Mouse (Mus musculus) E14TG2a.4 (cell line): ENCODE measurements around the gene Kif28.

Experiments used
- H3K27me3 ChIP-seq: 2 replicates; pipeline ENCODE4 v1.6.1; 2014; ENCODE audit warnings: low read length, control low read depth; ENCODE audit not compliant: insufficient read depth
- H3K36me3 ChIP-seq: 2 replicates; pipeline ENCODE4 v1.6.1; 2014; ENCODE audit warnings: low read length, control low read depth; ENCODE audit not compliant: insufficient read depth
- H3K4me1 ChIP-seq: replicated peaks from 2 replicates; pipeline ENCODE4 v1.6.1; 2014; ENCODE audit warnings: low read depth, low read length, control low read depth
- H3K4me3 ChIP-seq: replicated peaks from 2 replicates; pipeline ENCODE4 v1.5.1; 2014; ENCODE audit warnings: mild to moderate bottlenecking, low read length
- H3K9me3 ChIP-seq: 2 replicates; pipeline ENCODE4 v1.6.1; 2014; ENCODE audit warnings: low read length, control low read depth
- CTCF ChIP-seq: conservative IDR thresholded peaks from 2 replicates; pipeline ENCODE4 v1.5.1; 2014; ENCODE audit warnings: low read length
- NANOG ChIP-seq: IDR thresholded peaks from 2 replicates; pipeline ENCODE4 v1.6.1; 2014; ENCODE audit warnings: borderline replicate concordance, low read length, mixed read lengths
- POU5F1 ChIP-seq: IDR thresholded peaks from 2 replicates; pipeline ENCODE4 v1.6.1; 2014; ENCODE audit warnings: low read length, borderline replicate concordance

Gene Kif28

GRCm38 (mm10) chr1:179713367-179713766, 31.7 kb downstream of the Kif28 start:
- Histone ChIP-seq H3K4me3 (no peak overlapping the region), H3K27me3 (peaks cover 6% of the 10 kb centered on the region; the same call in 1 of the 2 replicates), H3K9me3 (peaks cover 26% of the 10 kb centered on the region), H3K4me1 (peaks cover 5% of the 10 kb centered on the region; the same call in 1 of the 2 replicates), H3K36me3 (no peaks in the 10 kb centered on the region)
- TF ChIP-seq CTCF, result peak; percentile 27
- no peak for TF ChIP-seq NANOG
- no peak for TF ChIP-seq POU5F1

- Histone ChIP-seq H3K36me3 (no peaks in the 10 kb centered on the region), H3K9me3 (peaks cover 23% of the 10 kb centered on the region), H3K27me3 (peaks cover 6% of the 10 kb centered on the region; the same call in 1 of the 2 replicates), H3K4me1 (peaks cover 5% of the 10 kb centered on the region; the same call in 1 of the 2 replicates), H3K4me3 (peak overlapping the region; percentile 46; the same call in 1 of the 2 replicates)
- no peak for TF ChIP-seq CTCF
- no peak for TF ChIP-seq POU5F1
- TF ChIP-seq NANOG, result no peak
Observed at GRCm38 (mm10) chr1:179712658-179713057, 32.4 kb downstream of the Kif28 start.

- peaks cover 13% of the 10 kb centered on the region; the same call in 1 of the 2 replicates for H3K27me3 ChIP-seq
- no peak overlapping the region for H3K4me3 ChIP-seq
- TF ChIP-seq CTCF, result no peak
- TF ChIP-seq NANOG, result no peak
- no peak for TF ChIP-seq POU5F1
- H3K4me1 ChIP-seq, result peaks cover 5% of the 10 kb centered on the region; the same call in 1 of the 2 replicates
- no peaks in the 10 kb centered on the region for H3K36me3 ChIP-seq
- peaks cover 11% of the 10 kb centered on the region for H3K9me3 ChIP-seq
Observed at GRCm38 (mm10) chr1:179710739-179711138, 34.3 kb downstream of the Kif28 start.

- Histone ChIP-seq H3K9me3 (peaks cover 6% of the 10 kb centered on the region; the same call in 1 of the 2 replicates), H3K27me3 (peaks cover 13% of the 10 kb centered on the region; the same call in 1 of the 2 replicates), H3K4me3 (no peak overlapping the region), H3K4me1 (peaks cover 5% of the 10 kb centered on the region; the same call in 1 of the 2 replicates), H3K36me3 (no peaks in the 10 kb centered on the region)
- no peak for TF ChIP-seq NANOG
- TF ChIP-seq POU5F1, result no peak
- no peak for TF ChIP-seq CTCF
Observed at GRCm38 (mm10) chr1:179709390-179709789, 35.7 kb downstream of the Kif28 start.

GRCm38 (mm10) chr1:179705154-179705553, 39.9 kb downstream of the Kif28 start:
- H3K36me3 ChIP-seq, result no peaks in the 10 kb centered on the region
- peaks cover 6% of the 10 kb centered on the region; the same call in 1 of the 2 replicates for H3K9me3 ChIP-seq
- H3K4me3 ChIP-seq, result no peak overlapping the region
- TF ChIP-seq NANOG (no peak), CTCF (no peak), POU5F1 (no peak)
- H3K27me3 ChIP-seq, result 0 out of 2 replicates have a peak, but pooled peaks cover 6% of the 10 kb centered on the region
- 0 out of 2 replicates have a peak, but pooled peaks cover 5% of the 10 kb centered on the region for H3K4me1 ChIP-seq

- H3K4me1 ChIP-seq, result 0 out of 2 replicates have a peak, but pooled peaks cover 5% of the 10 kb centered on the region
- H3K36me3 ChIP-seq, result no peaks in the 10 kb centered on the region
- no peak overlapping the region for H3K4me3 ChIP-seq
- 0 out of 2 replicates have a peak, but pooled peaks cover 7% of the 10 kb centered on the region for H3K27me3 ChIP-seq
- peaks cover 6% of the 10 kb centered on the region; the same call in 1 of the 2 replicates for H3K9me3 ChIP-seq
- no peak for TF ChIP-seq NANOG
- no peak for TF ChIP-seq CTCF
- no peak for TF ChIP-seq POU5F1
Observed at GRCm38 (mm10) chr1:179704150-179704549, 40.9 kb downstream of the Kif28 start.

GRCm38 (mm10) chr1:179689479-179689878, 55.6 kb downstream of the Kif28 start:
- H3K9me3 ChIP-seq, result no peaks in the 10 kb centered on the region

GRCm38 (mm10) chr1:179688914-179689313, 56.2 kb downstream of the Kif28 start:
- Histone ChIP-seq H3K9me3 (no peaks in the 10 kb centered on the region), H3K36me3 (no peaks in the 10 kb centered on the region), H3K27me3 (no peaks in the 10 kb centered on the region), H3K4me3 (no peak overlapping the region), H3K4me1 (no peaks in the 10 kb centered on the region)
- no peak for TF ChIP-seq NANOG
- TF ChIP-seq POU5F1, result no peak
- TF ChIP-seq CTCF, result no peak

More at GRCm38 (mm10) chr1:179689479-179689878, 55.6 kb downstream of the Kif28 start:
- H3K27me3 ChIP-seq, result no peaks in the 10 kb centered on the region
- TF ChIP-seq POU5F1, result no peak
- TF ChIP-seq NANOG, result no peak
- no peak for TF ChIP-seq CTCF
- no peaks in the 10 kb centered on the region for H3K4me1 ChIP-seq
- H3K4me3 ChIP-seq, result no peak overlapping the region
- no peaks in the 10 kb centered on the region for H3K36me3 ChIP-seq
